Mouse (Mus musculus): ENCODE measurements around the gene Mxi1. TPM values are rescaled to one million over a fixed set of nuclear protein-coding genes. Genes with fewer than 3 reads are reported as not detected.

Mxi1 gene
- 46.5 TPM for polyA plus RNA-seq (2014; fragmentation: Illumina TruSeq; extraction: RNeasy Lipid Tissue Mini Kit (QIAGEN cat#74804); ENCODE audit: low read depth, low replicate concordance)

DNA sequence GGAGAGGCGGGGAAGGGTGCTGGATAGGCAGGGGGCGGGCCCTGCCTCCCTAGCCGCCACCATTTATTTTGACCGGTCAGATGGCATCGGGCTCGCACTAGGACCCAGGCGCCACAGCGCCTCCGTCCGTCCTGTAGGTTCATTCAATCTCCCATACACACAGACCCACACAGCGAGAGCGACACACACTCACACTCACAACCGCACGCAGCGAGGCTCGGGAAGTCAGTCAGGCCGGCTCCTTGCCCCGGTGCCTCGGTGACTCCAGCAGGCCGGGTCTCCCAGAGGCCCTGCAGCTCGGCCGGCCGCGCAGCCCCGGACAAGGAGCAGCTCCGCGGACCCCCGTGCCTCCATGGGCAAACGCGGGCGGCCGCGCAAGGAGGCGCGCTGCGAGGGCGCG lies at the start of gene Mxi1:
Gene Mxi1, plus strand, starts transcription at position 171 of the 400 bp plus-strand sequence.

GRCm38 (mm10) chr19:53371666-53372065 lies 61.3 kb downstream of the Mxi1 start, which contains the start of gene Gm10197:
TSS of gene Gm10197 (minus strand) at chr19:53371766.

DNA sequence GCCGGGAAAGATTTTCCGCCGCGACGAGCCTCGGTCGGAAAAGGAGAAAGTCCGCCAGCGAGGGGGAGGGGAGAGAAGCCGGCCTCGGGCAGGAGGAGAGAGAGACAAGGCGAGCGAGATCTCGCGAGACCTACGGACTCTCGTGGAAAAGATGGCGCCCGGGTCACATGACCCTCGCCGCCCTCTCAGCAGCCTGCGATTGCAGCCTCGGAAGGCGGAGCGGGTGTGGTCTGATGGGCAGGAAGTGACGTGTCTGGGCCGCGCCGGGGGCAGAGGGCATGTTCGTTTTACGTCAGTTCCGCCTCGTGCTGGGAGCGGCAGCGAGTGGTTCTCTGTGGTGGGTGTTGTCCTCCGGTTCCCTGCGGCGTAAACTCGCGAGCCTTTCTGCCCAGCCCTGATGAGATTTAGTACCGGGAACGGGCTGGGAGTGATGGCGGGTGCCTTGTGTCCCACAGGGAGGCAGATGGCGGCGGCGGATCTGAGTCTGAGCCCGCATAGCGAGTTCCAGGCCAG lies 80.2 kb downstream of the Mxi1 start, which contains the start of gene Smndc1:
Gene Smndc1, minus strand, starts transcription at position 84 of the 513 bp plus-strand sequence.

Other genes with a start within 250 kb of the Mxi1 start
- 35.8 TPM for gene Add3, start 170.1 kb upstream of the Mxi1 start, polyA plus RNA-seq (2014; fragmentation: Illumina TruSeq; extraction: RNeasy Lipid Tissue Mini Kit (QIAGEN cat#74804); ENCODE audit: low read depth, low replicate concordance)
- gene Gm10197, start 61.2 kb downstream of the Mxi1 start, polyA plus RNA-seq (2014; fragmentation: Illumina TruSeq; extraction: RNeasy Lipid Tissue Mini Kit (QIAGEN cat#74804); ENCODE audit: low read depth, low replicate concordance), result not detected
- 30.5 TPM for gene Smndc1, start 80.1 kb downstream of the Mxi1 start, polyA plus RNA-seq (2014; fragmentation: Illumina TruSeq; extraction: RNeasy Lipid Tissue Mini Kit (QIAGEN cat#74804); ENCODE audit: low read depth, low replicate concordance)
- 6.9 TPM for gene Dusp5, start 218.6 kb downstream of the Mxi1 start, polyA plus RNA-seq (2014; fragmentation: Illumina TruSeq; extraction: RNeasy Lipid Tissue Mini Kit (QIAGEN cat#74804); ENCODE audit: low read depth, low replicate concordance)

Data from heart, adult 10 weeks (tissue).